Mouse (Mus musculus): ENCODE measurements around the gene Ccdc80.

The Ccdc80 gene

DNA sequence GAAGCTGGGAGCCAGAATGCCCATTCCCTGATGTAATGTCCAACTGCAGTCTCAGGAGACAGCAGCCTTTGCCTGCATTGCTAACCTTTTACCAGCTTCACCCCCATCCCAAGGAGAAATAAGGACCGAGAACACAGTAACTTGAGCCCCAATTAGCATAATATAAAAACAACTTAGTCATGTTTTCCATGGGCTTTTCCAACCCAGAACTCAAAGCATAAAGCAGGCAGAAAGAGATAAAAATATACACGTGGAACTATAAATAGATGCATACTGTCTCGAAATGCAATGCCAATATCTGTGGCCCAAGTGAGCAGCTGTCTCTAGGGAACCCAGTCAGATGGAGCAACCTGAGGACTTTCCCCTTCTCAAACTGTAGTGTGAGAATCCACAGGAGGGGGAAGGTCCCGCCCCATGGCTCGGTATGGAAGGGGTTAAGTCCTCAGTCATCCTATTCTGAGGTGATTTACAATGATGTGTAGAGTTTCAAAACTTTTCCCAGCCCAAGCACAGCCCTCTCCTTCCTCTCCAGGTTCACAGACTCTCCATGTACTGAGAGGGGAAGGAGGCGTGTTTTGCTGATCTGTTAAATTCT, at the start of gene Ccdc80:
TSS of gene Ccdc80 (plus strand) at position 266 of the 595 bp plus-strand sequence.
- peak; percentile 16; the same call in 1 of the 2 replicates for ATAC-seq (ENCODE audit: low TSS enrichment)

DNA sequence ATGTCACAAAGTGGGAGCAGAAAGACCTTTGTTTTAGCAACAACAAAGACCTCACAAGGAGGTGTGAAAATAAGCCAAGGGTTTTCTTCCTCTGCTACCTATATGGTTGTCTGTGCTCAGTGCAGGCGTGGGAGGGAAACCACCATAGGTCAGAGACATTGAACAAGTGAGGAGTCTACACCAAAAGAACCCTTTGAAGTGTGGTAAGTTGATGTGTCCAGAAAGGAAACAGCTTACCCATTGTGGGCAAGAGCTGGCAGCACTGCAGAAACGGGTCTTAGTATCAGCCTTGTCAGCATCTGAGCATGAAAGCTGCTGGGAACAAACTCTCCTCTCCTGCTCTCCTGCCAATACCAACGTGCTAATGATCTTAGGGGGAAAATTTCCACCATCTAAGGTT, 48.4 kb upstream of the Ccdc80 start:
- ATAC-seq (ENCODE audit: low TSS enrichment): no peak

GRCm38 (mm10) chr16:45057222-45057621, 36.0 kb upstream of the Ccdc80 start:
- ATAC-seq (ENCODE audit: low TSS enrichment): no peak

- ATAC-seq (ENCODE audit: low TSS enrichment): no peak
These were observed 35.3 kb upstream of the Ccdc80 start for GRCm38 (mm10) chr16:45057922-45058321.

DNA sequence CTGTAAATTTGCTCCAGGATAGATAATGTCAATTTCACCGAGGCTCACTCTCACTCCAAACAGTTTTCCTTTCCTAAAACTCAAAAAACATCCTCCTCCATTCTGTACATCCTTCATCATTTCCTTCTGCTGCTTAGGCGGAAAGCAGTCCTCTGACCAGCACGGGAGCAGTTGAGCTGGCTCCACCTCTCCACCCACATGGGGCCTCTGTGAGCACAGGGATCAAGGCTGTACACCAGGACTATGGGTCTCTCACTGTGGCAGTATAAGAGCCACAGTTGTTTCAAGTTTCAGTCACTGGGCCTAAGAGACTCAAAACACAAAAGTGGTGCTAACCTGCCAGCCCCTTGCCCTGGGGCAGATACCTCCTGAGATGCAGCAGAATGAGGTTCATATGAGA, 32.1 kb upstream of the Ccdc80 start:
- no peak for ATAC-seq (ENCODE audit: low TSS enrichment)

DNA sequence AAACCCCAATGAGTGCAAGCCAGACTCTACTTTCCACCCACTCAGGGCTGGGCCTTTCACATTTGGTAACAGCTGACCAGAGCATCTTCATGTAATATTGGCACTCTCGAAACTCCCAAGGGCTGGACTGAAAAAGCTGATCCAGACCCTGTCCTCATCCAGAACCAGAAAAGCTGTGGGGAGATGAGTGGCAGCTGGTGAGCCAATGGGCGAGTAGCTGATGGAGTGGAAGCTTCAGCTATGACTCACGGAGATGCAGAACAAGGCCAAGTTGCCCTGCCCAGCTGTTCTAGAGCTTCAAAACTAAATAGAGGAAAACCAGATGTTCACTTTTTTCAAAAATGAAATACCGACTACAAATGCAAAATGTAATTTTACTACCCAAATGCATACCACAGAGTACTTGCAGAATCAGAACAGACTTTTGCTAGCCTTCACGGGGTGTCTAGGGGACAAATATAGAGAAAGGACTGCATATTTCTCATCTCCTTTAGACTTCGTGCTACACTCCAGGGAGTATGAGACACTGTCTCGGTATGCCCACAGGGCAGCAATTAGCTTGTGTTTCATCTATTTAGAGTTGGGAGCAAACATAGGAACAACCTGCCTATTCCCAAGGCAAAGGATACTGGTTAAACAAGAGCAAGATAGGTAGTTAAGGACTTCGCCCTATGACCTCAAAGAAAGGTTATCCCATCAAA, 22.7 kb upstream of the Ccdc80 start:
- ATAC-seq (ENCODE audit: low TSS enrichment): peak; percentile 76

- ATAC-seq (ENCODE audit: low TSS enrichment): no peak
These were observed 21.8 kb upstream of the Ccdc80 start for GRCm38 (mm10) chr16:45071424-45071823.

- ATAC-seq (ENCODE audit: low TSS enrichment): no peak
These were observed 15.6 kb upstream of the Ccdc80 start for GRCm38 (mm10) chr16:45077517-45078080.

DNA sequence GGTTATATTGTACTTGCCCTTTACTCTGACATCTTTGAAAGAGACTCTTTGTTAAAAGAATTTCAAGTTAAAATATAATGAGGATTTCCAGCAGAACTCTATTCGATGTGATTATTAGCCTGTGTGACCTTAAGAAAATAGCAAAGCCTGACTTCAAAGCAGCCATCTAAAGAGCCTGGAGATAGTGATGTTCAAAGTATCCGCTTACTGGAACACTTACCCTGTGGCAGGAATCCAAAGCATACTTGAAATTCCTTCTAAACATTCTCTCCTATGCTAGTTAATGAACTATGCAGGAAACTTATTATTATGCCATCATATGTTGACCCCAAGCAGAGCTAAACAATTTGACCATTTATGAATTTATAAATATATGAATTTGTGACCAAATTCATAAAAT, 13.9 kb upstream of the Ccdc80 start:
- no peak for ATAC-seq (ENCODE audit: low TSS enrichment)

- ATAC-seq (ENCODE audit: low TSS enrichment): no peak
These were observed 4.4 kb upstream of the Ccdc80 start for GRCm38 (mm10) chr16:45088842-45089241.

DNA sequence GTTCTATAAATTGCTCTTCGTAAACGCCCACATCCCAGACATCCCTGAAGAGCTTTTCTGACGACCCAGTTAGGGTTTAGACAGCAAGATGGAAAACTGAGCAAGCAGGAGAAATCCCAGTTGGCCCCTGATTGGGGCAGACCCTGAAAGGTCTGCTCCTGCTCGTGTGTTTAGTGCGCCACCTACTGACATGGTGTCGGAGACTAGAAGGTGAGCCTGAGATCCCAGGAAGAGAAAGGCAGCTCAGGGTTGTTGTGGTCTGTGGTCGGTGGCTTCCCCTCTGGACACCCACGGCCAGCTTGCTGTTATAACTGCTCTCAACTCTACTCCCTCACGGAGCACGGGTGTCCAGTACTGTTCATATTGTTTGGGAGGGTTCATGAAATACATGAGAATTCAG, 3.2 kb upstream of the Ccdc80 start:
- peak; percentile 86 for ATAC-seq (ENCODE audit: low TSS enrichment)

DNA sequence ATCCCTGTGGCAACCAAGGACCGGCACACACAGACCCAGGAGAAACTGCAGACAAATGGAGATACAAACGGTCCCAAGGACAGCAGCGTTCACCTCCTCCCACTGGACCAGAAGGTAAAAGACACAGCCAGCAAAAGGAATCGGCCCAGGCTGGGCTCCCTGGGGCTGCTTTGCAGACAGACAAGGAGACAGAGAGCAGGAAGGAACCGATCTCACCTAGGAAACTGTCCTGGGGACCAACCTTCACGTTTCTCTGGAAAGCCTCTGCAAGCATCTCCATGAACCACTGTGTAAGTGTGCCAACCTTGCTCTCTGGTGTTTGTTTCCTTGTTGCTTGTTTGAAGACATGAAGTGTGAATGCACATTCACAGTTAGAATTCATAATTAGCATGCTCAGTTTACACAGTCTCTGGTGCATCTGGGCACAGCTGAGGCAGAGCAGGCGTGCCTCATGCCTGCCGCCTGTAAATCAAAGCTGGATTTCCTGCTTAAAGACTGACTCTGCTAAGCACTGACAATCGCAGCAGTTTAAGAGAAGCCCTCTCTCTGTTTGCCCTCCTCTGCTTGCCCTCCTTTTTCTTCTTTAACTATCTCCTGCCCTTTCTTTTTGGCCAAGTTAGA, 1.0 kb downstream of the Ccdc80 start:
- ATAC-seq (ENCODE audit: low TSS enrichment): peak; percentile 34; the same call in 1 of the 2 replicates

DNA sequence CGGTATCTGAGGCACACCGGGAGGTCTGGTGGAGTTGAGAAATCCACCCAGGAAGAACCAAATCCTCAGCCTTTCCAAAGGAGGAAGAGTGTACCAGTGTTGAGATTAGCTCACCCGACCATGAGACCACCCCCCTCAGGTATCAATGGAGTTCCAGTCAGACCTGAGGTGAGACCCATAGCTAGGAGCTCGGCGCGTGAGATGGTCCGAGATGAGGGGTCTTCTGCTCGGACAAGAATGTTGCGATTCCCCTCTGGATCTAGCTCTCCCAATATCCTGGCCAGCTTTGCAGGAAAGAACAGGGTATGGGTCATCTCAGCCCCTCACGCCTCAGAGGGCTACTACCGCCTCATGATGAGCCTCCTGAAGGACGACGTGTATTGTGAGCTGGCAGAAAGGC, 1.8 kb downstream of the Ccdc80 start:
- no peak for ATAC-seq (ENCODE audit: low TSS enrichment)

- no peak for ATAC-seq (ENCODE audit: low TSS enrichment)
These were observed 2.6 kb downstream of the Ccdc80 start for GRCm38 (mm10) chr16:45095561-45096482.

GRCm38 (mm10) chr16:45097467-45097866, 4.3 kb downstream of the Ccdc80 start:
- no peak for ATAC-seq (ENCODE audit: low TSS enrichment)

DNA sequence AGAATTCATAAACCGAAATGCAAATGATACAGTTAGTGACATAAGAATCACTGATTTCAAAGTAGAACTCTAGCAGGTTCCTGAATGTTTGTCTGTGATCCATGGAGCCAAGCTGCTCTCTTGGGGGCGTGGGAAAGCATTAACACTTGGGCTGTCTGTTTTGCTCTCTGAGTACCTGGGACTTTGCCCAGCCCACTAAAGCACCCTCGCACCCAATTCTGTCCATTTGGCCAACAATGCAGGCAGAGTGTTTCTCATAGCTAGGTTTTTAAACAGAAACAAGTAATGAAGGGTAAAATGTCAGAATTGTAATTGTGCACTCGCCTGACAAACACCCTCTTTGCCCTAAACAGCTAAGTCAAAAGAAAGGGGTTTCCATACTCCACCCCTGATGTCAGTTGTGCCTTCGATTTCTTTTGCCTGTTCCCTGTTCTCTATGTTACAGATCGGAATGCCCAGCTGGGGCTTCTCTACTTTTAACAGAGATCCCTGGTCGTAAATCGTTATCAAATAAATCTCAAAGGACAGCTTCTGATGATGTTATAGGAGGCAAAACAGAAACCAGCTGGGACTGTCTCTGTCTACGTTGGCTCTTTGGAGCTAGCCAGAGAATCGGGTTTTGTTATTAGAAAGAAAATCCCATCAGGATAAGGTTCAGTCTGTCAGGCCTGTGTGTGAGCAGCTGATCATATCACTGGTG, 5.1 kb downstream of the Ccdc80 start:
- ATAC-seq (ENCODE audit: low TSS enrichment): no peak

DNA sequence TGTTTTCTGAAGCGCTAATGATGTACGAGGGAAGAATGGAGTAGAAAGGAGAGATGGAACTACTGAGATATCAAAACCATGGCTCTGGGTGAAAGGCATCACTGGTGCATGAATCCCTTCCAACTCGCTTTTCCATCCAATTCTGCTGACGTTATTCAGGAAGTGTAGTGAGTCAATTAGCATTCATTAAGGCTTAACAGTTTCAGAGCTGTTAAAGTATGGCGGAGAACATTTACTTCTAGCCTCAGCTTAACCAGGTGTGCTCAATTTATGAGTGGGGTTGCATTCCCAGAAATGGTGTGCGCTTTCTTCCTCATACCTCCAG, 5.6 kb downstream of the Ccdc80 start:
- no peak for ATAC-seq (ENCODE audit: low TSS enrichment)

- ATAC-seq (ENCODE audit: low TSS enrichment): no peak
These were observed 7.7 kb downstream of the Ccdc80 start for GRCm38 (mm10) chr16:45100892-45101291.

GRCm38 (mm10) chr16:45104993-45105392, 11.8 kb downstream of the Ccdc80 start:
- ATAC-seq (ENCODE audit: low TSS enrichment): peak; percentile 95

DNA sequence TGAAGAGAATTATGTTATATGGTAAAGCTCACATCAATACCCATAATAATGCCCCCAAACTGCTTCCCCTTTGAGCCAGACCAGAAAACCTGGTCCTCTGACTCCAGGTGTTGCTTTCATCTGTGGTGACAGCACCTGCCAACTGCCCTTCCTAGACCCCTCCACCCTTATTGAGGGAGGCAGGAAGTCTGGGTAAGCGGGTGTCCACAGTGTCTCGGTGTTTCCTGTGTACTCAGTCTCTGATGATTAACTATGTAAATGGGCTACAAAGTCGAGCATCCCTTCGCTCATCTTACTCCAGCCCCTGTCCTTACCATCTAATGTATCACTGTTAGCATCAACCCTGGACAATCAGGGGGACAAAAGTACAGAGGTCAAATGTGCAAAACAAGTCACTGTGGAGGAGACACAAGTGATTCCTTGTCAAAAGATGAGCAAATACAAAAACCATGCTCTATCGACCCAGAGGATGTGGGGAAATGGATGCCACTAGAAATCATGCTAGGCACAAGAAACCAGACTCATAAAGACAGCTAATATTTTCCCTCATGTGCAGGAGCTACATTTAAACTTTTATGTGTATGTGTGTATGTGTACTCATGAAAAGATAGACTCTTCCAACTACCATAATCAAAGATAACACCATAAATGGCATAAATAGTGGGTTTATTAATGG, 15.1 kb downstream of the Ccdc80 start:
- no peak for ATAC-seq (ENCODE audit: low TSS enrichment)

GRCm38 (mm10) chr16:45110498-45110897, 17.3 kb downstream of the Ccdc80 start:
- peak; percentile 92 for ATAC-seq (ENCODE audit: low TSS enrichment)
